Mouse (Mus musculus) right cerebral cortex, postnatal 36 days (tissue): Measurements from ENCODE around the gene Cyp2f2.
A peak's percentile ranks its signal among the peaks of the same experiment; 100 is the strongest.

Experiments
- DNase-seq, 2 experiments: peaks; one replicate each; pipeline ENCODE4 v3.0.0; 2022; ENCODE audit warnings: low spot score in 2 of 2, mixed read lengths in 1 of 2

Gene Cyp2f2

GRCm38 (mm10) chr7:27153205-27153764 lies 33.6 kb downstream of the Cyp2f2 start, which contains the start of gene Cyp2t4:
TSS of gene Cyp2t4 (plus strand) at chr7:27153714.
- DNase-seq, result no peak

DNA sequence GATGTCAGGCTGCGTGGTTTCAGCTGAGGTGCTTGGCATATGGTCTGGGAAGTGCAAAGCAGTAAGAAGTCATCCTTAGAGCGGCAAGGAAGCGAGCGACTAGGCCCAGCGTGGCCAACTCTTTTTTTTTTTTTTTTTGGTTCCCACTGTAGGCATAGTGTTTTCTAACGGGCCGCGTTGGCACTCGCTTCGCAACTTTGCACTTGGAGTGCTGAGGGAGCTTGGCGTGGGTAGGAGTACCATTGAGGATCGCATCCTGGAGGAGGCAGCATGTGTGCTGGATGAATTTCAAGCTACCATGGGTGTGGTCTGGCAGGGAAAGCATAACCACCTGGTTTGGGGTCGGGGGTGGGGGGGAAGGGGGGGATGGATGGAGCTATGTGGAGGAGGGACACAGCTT lies 36.3 kb downstream of the Cyp2f2 start:
- DNase-seq, result peak; percentile 66 to 76

DNA sequence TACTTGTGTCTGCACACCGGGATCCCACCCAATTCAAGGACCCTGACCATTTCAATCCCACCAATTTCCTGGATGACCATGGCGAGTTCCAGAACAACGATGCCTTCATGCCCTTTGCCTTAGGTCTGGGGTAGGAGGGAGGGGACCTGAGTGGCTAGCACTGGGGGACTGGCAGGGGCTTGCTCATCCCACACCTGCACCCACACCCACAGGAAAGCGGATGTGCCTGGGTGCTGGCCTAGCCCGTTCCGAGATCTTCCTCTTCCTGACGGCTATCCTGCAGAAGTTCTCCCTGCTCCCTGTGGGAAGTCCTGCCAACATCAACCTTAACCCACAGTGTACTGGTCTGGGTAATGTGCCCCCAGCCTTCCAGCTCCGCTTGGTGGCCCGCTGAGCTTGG lies 38.5 kb downstream of the Cyp2f2 start:
- DNase-seq, result no peak

GRCm38 (mm10) chr7:27159256-27159655 lies 39.5 kb downstream of the Cyp2f2 start:
- no peak for DNase-seq

- DNase-seq, result peak; percentile 86 to 87
Measured at GRCm38 (mm10) chr7:27159882-27160281, 40.2 kb downstream of the Cyp2f2 start.

GRCm38 (mm10) chr7:27160921-27161320 lies 41.2 kb downstream of the Cyp2f2 start:
- no peak for DNase-seq

- no peak for DNase-seq
Measured at GRCm38 (mm10) chr7:27161744-27162143, 42.0 kb downstream of the Cyp2f2 start.

DNA sequence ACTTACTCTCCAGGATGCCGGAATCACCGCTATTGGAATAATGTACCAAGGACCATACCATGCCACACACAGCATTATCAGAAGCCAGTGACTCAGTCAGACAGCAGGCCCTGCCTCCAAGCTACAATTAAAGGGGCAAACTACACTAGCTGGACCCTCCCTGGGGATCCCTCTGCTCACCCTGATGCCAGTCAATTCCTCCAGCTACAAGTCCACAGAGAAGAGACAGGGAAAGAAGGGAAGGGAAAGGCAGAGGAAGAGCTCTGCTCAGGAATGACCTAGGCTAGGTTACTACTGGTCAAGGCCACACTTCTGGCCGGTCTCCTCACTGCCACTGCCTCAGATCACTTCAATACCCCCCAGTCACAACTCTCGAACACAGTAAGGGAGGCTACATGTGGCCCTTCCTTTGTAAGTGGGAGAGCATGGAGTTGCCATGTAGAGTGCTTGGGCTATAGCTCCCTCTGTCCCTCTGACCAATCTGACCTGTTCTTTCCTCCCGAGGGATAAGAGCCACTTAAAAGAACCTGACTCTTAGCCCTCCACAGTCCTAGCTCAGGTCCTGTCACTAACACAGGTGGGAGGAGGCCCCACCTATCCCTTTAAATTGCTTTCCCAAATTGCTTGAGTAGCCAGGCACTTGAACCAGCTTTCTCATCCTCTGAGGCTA lies 43.2 kb downstream of the Cyp2f2 start:
- no peak for DNase-seq

DNA sequence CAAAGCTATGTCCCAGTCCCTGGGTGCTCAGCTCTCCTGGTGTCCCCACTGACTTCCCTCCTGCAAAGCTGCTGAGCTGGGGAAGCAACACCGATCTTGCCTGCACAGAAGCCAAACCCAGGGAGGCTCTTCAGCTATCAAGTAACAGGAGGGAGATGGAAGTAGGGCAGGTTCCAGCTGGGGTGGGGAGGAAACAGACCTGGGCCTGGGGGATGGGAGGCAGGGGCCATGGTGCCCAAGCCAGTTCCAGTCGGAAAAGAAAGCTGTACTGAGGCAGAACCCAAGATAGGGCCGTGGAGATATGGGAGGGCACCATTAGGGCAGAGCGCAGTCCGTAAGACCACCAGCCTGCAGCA lies 43.7 kb downstream of the Cyp2f2 start:
- DNase-seq, result no peak

- no peak for DNase-seq
Measured at GRCm38 (mm10) chr7:27164112-27164947, 44.6 kb downstream of the Cyp2f2 start.

GRCm38 (mm10) chr7:27165007-27165655 lies 45.4 kb downstream of the Cyp2f2 start:
- DNase-seq, result no peak

DNA sequence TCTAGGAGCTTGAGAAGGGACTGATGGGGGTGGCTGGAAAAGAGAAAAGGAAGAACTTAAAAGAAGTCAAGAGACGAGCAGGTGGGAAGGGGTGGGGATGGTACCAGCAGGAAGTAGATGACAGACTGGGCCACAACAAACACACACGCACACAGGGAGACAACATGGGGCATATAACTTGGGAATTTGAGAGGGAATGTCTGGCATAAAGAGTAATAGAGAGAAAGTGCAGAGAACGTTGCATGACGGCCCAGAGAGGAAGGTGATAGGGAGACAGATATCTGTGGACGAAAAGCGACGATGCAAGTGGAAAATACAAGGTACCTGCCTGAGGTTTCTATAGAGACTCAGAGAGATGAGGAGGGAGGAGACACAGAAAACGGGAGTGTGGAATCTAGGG lies 46.0 kb downstream of the Cyp2f2 start:
- no peak for DNase-seq

DNA sequence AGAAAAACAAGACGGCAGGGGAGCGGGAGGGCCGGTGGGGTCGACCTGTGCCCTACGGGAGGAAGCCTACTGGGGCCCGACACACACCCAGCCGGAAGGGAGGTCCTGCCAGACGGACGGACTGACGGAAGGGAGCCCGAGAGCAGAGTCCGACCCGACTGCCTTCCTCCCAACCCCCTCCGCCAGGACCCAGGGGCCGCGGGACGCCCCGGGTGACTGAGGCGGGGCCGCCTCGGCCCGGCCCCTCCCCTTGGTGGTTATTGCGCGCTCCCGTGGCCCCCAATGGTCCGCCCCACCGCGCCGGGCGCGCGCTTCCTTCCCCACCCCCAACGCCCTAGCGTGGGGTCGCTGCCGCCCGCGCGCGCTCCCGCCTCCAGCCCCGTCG lies 46.5 kb downstream of the Cyp2f2 start:
- peak; percentile 55 to 67 for DNase-seq

GRCm38 (mm10) chr7:27166614-27167474 lies 47.1 kb downstream of the Cyp2f2 start, which contains the start of gene Egln2:
TSS of gene Egln2 (minus strand) at chr7:27166802.
- DNase-seq, result peak; percentile 93 to 95

- DNase-seq, result no peak
Measured at GRCm38 (mm10) chr7:27167475-27168094, 47.9 kb downstream of the Cyp2f2 start.

- no peak for DNase-seq
Measured at GRCm38 (mm10) chr7:27168371-27168770, 48.7 kb downstream of the Cyp2f2 start.

DNA sequence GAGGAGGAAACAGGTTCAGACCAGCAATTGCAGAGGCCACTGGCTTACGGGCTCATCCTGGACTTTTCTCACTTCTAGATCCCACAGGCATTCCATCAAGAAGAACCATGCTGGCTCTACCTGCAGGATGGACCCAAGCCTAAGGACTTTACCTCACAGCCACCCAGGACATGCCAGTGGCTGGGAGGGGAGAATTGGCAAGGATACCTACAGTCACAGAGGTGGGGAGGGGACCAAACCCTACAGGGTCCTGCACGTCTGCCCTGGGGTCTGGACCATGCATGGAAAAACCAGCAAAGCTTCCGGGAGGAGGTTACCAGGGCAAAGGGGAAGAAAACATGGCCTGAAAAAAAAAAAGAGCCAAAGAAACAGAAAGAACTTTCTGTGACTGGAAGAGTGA lies 51.3 kb downstream of the Cyp2f2 start:
- DNase-seq, result no peak

- no peak for DNase-seq
Measured at GRCm38 (mm10) chr7:27174496-27174895, 54.8 kb downstream of the Cyp2f2 start.

DNA sequence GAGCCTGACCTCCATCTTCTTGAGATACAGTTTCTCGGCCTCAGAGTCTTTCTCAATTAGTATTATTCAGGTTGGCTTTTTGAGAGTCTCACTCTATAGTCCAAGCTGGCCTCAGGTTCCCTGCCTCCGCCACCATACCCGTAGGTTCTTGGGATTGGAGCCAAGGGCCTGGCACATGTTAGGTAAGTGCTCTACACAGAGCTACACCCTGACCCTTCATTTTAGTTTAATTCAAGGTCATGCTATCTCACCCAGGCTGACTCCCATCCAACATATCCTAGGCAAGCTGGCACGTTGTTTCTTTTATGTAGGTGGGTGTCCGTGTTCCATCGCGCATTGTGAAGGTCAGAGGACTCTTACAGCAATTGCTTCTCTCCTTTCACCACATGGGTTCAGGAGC lies 55.2 kb downstream of the Cyp2f2 start:
- no peak for DNase-seq

DNA sequence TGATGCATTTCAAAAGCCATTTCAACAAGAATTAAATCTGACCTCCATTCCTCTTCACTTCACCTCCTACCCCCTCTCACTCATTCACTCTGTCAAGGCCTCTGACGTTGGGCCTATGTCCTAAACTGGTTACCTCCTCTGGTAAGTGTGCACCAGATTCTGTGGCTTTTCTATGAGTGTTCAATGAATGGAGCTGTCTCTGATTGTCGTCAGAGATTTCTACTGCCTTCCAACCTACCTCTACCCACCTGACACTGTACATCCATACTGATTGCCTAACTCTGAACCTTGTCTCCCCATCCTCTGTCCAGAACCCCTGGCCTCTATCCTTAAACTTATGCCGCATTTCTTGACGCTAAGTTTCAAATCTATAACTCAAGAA lies 58.2 kb downstream of the Cyp2f2 start:
- DNase-seq, result no peak
